Mouse (Mus musculus) kidney, adult 2 months (tissue): Measurements from ENCODE around the gene Tubb4b. TPM values are rescaled to one million over a fixed set of nuclear protein-coding genes. Genes with fewer than 3 reads are reported as not detected.
A peak's percentile ranks its signal among the peaks of the same experiment; 100 is the strongest.

Experiments
- DNase-seq: peaks from one replicate; pipeline ENCODE4 v3.0.0; 2021
- H3K27ac ChIP-seq: fragments of 200-500 bp; 2 replicates; pipeline ENCODE4 v1.5.1; 2012; ENCODE audit warnings: low read depth, low read length, control low read depth, inconsistent platforms; ENCODE audit not compliant: insufficient read depth
- H3K27me3 ChIP-seq: fragments of 200-500 bp; replicated peaks from 2 replicates; pipeline ENCODE4 v1.6.1; 2012; ENCODE audit warnings: mild to moderate bottlenecking, moderate library complexity, low read length, inconsistent platforms; ENCODE audit not compliant: control insufficient read depth, insufficient read depth
- H3K36me3 ChIP-seq: fragments of 200-500 bp; 2 replicates; pipeline ENCODE4 v1.6.1; 2012; ENCODE audit warnings: mild to moderate bottlenecking, moderate library complexity, low read length, inconsistent platforms; ENCODE audit not compliant: control insufficient read depth, insufficient read depth
- H3K4me1 ChIP-seq: fragments of 200-500 bp; 2 replicates; pipeline ENCODE4 v1.6.1; 2011; ENCODE audit warnings: low read length; ENCODE audit not compliant: control insufficient read depth, insufficient read depth
- H3K4me3 ChIP-seq: fragments of 200-500 bp; 2 replicates; pipeline ENCODE4 v1.5.1; 2011; ENCODE audit warnings: mild to moderate bottlenecking, low read depth, low read length, control low read depth; ENCODE audit not compliant: insufficient read depth
- CTCF ChIP-seq: fragments of 200-500 bp; conservative IDR thresholded peaks from 2 replicates; pipeline ENCODE4 v1.5.1; 2011; ENCODE audit warnings: low read depth, mild to moderate bottlenecking, control low read depth, low read length, moderate library complexity, mixed read lengths; ENCODE audit not compliant: insufficient read depth, insufficient read length
- POLR2A ChIP-seq: fragments of 200-500 bp; IDR thresholded peaks from one replicate; pipeline ENCODE4 v1.6.1; 2011; ENCODE audit warnings: low read depth, low read length, control low read depth
- WGBS: fragments of 180-500 bp; shearing (Covaris S2); methylation state at CpG from one replicate; pipeline ENCODE4 v1.1.7; 2018; 5-methylcytosine and 5-hydroxymethylcytosine counted together
- polyA plus RNA-seq: library from polyadenylated mRNA; depleted of rRNA; stranded (reverse); fragments of >200 nt; gene quantifications from 2 replicates; pipeline ENCODE4 v1.2.3, GENCODE M21; 2012

The Tubb4b gene
- polyA plus RNA-seq, 1 experiment, result 314 TPM

GRCm38 (mm10) chr2:25238106-25238505 lies 13.6 kb upstream of the Tubb4b start:
- Histone ChIP-seq H3K4me1 (peaks cover 22% of the 10 kb centered on the region), H3K27me3 (no peaks in the 10 kb centered on the region), H3K36me3 (no peaks in the 10 kb centered on the region), H3K4me3 (no peak overlapping the region), H3K27ac (peak overlapping the region; percentile 50; the same call in 1 of the 2 replicates)
- no peak for TF ChIP-seq POLR2A
- TF ChIP-seq CTCF, result no peak
- DNase-seq, result no peak

- peak; percentile 76 for DNase-seq
- Histone ChIP-seq H3K27ac (peak overlapping the region; percentile 62; the same call in 1 of the 2 replicates), H3K4me3 (no peak overlapping the region), H3K4me1 (peaks cover 22% of the 10 kb centered on the region), H3K27me3 (no peaks in the 10 kb centered on the region), H3K36me3 (no peaks in the 10 kb centered on the region)
- no peak for TF ChIP-seq CTCF
- 50% methylated on average over 4 of the region's 4 CpGs for WGBS
Measured at GRCm38 (mm10) chr2:25237522-25237921, 13.0 kb upstream of the Tubb4b start.

- TF ChIP-seq CTCF (no peak), POLR2A (no peak)
- H3K4me1 ChIP-seq, result peaks cover 22% of the 10 kb centered on the region
- no peak for DNase-seq
- H3K36me3 ChIP-seq, result no peaks in the 10 kb centered on the region
- H3K27ac ChIP-seq, result peak within 1 kb of the TSS; percentile 62; the same call in 1 of the 2 replicates
- no peaks in the 10 kb centered on the region for H3K27me3 ChIP-seq
- no peak within 1 kb of the TSS for H3K4me3 ChIP-seq
- WGBS, result 50% methylated on average over 8 of the region's 8 CpGs
Measured at GRCm38 (mm10) chr2:25236614-25237013, 12.1 kb upstream of the Tubb4b start, which contains the start of gene Rnf224. Gene Rnf224, minus strand, starts transcription at chr2:25236787.

GRCm38 (mm10) chr2:25234551-25235220 lies 10.2 kb upstream of the Tubb4b start:
- WGBS, result 52% methylated on average over 5 of the region's 5 CpGs
- peak overlapping the region; percentile 54 for H3K27ac ChIP-seq
- TF ChIP-seq CTCF, result no peak
- TF ChIP-seq POLR2A, result no peak

GRCm38 (mm10) chr2:25234050-25234449 lies 9.5 kb upstream of the Tubb4b start, which contains the start of gene Slc34a3:
Gene Slc34a3, minus strand, starts transcription at chr2:25234364.
- 44% methylated on average over 3 of the region's 3 CpGs for WGBS
- TF ChIP-seq CTCF (no peak), POLR2A (no peak)
- DNase-seq, result peak; percentile 63
- no peaks in the 10 kb centered on the region for H3K27me3 ChIP-seq
- H3K4me3 ChIP-seq, result peak within 1 kb of the TSS; percentile 34
- H3K27ac ChIP-seq, result peak within 1 kb of the TSS; percentile 65
- H3K36me3 ChIP-seq, result no peaks in the 10 kb centered on the region
- peaks cover 12% of the 10 kb centered on the region for H3K4me1 ChIP-seq

More at GRCm38 (mm10) chr2:25234551-25235220, 10.2 kb upstream of the Tubb4b start:
- H3K36me3 ChIP-seq, result no peaks in the 10 kb centered on the region
- DNase-seq, result peak; percentile 86
- H3K4me1 ChIP-seq, result peaks cover 12% of the 10 kb centered on the region
- H3K4me3 ChIP-seq, result no peak overlapping the region
- H3K27me3 ChIP-seq, result no peaks in the 10 kb centered on the region

GRCm38 (mm10) chr2:25233421-25233820 lies 8.9 kb upstream of the Tubb4b start:
- H3K4me3 ChIP-seq, result peak overlapping the region; percentile 29
- 62% methylated on average over 4 of the region's 4 CpGs for WGBS
- H3K27ac ChIP-seq, result peak overlapping the region; percentile 65
- H3K4me1 ChIP-seq, result peaks cover 12% of the 10 kb centered on the region
- no peaks in the 10 kb centered on the region for H3K36me3 ChIP-seq
- TF ChIP-seq POLR2A (no peak), CTCF (no peak)
- no peak for DNase-seq
- no peaks in the 10 kb centered on the region for H3K27me3 ChIP-seq

- H3K27me3 ChIP-seq, result no peaks in the 10 kb centered on the region
- no peak overlapping the region for H3K27ac ChIP-seq
- H3K4me1 ChIP-seq, result peaks cover 7% of the 10 kb centered on the region
- WGBS, result 70% methylated on average over 12 of the region's 12 CpGs
- no peak overlapping the region for H3K4me3 ChIP-seq
- no peaks in the 10 kb centered on the region for H3K36me3 ChIP-seq
- no peak for TF ChIP-seq CTCF
- TF ChIP-seq POLR2A, result no peak
- DNase-seq, result no peak
Measured at GRCm38 (mm10) chr2:25231038-25231437, 6.5 kb upstream of the Tubb4b start.

- DNase-seq, result no peak
- no peak for TF ChIP-seq POLR2A
- no peak for TF ChIP-seq CTCF
- Histone ChIP-seq H3K4me3 (no peak overlapping the region), H3K27me3 (no peaks in the 10 kb centered on the region), H3K36me3 (no peaks in the 10 kb centered on the region), H3K27ac (no peak overlapping the region), H3K4me1 (peaks cover 2% of the 10 kb centered on the region; the same call in 1 of the 2 replicates)
- WGBS, result 78% methylated on average over 7 of the region's 7 CpGs
Measured at GRCm38 (mm10) chr2:25230581-25230980, 6.1 kb upstream of the Tubb4b start.
